Mouse (Mus musculus) MEL (cell line): Measurements from ENCODE around the gene Sox6. TPM values are rescaled to one million over a fixed set of nuclear protein-coding genes. Genes with fewer than 3 reads are reported as not detected.

ENCODE experiments used
- DNase-seq: peaks from one replicate; pipeline ENCODE4 v3.0.0; 2011; ENCODE audit warnings: low read depth, low spot score
- H3K27ac ChIP-seq: 2 replicates; pipeline ENCODE4 v1.5.1; 2012; ENCODE audit warnings: low read depth, mild to moderate bottlenecking, control low read depth, low read length, moderate library complexity; ENCODE audit not compliant: control insufficient read depth
- H3K27me3 ChIP-seq, 2 experiments: fragments of 150-350 bp in 1 of 2; sonication (generic) in 1 of 2; 2 replicates each; pipeline ENCODE4 v1.6.1; 2012; ENCODE audit warnings: low read length in 2 of 2, mild to moderate bottlenecking in 2 of 2, improper control_type of control experiment in 1 of 2, moderate library complexity in 1 of 2; ENCODE audit not compliant: insufficient read depth in 2 of 2, control insufficient read depth in 1 of 2
- H3K36me3 ChIP-seq, 2 experiments: 2 replicates each; pipeline ENCODE4 v1.6.1; 2012 to 2014; ENCODE audit warnings: low read length in 2 of 2, improper control_type of control experiment in 1 of 2, inconsistent platforms in 1 of 2, mild to moderate bottlenecking in 1 of 2; ENCODE audit not compliant: insufficient read depth in 2 of 2, control insufficient read depth in 1 of 2
- H3K4me1 ChIP-seq, 2 experiments: fragments of 150-350 bp in 1 of 2; sonication (generic) in 1 of 2; 2 replicates each; pipeline ENCODE4 v1.6.1; 2012; ENCODE audit warnings: low read length in 2 of 2, improper control_type of control experiment in 1 of 2, mild to moderate bottlenecking in 1 of 2; ENCODE audit not compliant: insufficient read depth in 2 of 2, control insufficient read depth in 1 of 2
- H3K4me3 ChIP-seq, 2 experiments: fragments of 150-350 bp in 1 of 2; sonication (generic) in 1 of 2; 2 replicates each; pipeline ENCODE4 v1.5.1; 2012; ENCODE audit warnings: low read depth in 2 of 2, low read length in 2 of 2, mild to moderate bottlenecking in 2 of 2, moderate library complexity in 2 of 2, control low read depth in 1 of 2, improper control_type of control experiment in 1 of 2; ENCODE audit not compliant: control insufficient read depth in 1 of 2, insufficient read depth in 1 of 2
- H3K79me2 ChIP-seq: 2 replicates; pipeline ENCODE4 v1.6.1; 2012; ENCODE audit warnings: mild to moderate bottlenecking, low read length, moderate library complexity; ENCODE audit not compliant: control insufficient read depth, poor library complexity, insufficient read depth
- H3K9ac ChIP-seq: 2 replicates; pipeline ENCODE4 v1.6.1; 2012; ENCODE audit warnings: low read depth, mild to moderate bottlenecking, control low read depth, low read length, moderate library complexity; ENCODE audit not compliant: control insufficient read depth, poor library complexity, severe bottlenecking
- H3K9me3 ChIP-seq: fragments of 150-350 bp; sonication (generic); replicated peaks from 2 replicates; pipeline ENCODE4 v1.6.1; 2012; ENCODE audit warnings: mild to moderate bottlenecking, low read length, improper control_type of control experiment, moderate library complexity; ENCODE audit not compliant: insufficient read depth
- BHLHE40 ChIP-seq: IDR thresholded peaks from 2 replicates; pipeline ENCODE4 v1.6.1; 2012; ENCODE audit warnings: low read depth, mild to moderate bottlenecking, inconsistent platforms, low read length, improper control_type of control experiment, borderline replicate concordance
- CHD2 ChIP-seq: IDR thresholded peaks from 2 replicates; pipeline ENCODE4 v1.6.1; 2011; ENCODE audit warnings: low read length, improper control_type of control experiment
- CTCF ChIP-seq, 3 experiments: IDR thresholded peaks in 2 of 3; conservative IDR thresholded peaks in 1 of 3; 2 replicates each; pipeline ENCODE4 v1.5.1; 2011 to 2012; ENCODE audit warnings: low read length in 3 of 3, low read depth in 2 of 3, mild to moderate bottlenecking in 2 of 3, improper control_type of control experiment in 1 of 3, inconsistent platforms in 1 of 3, mixed read lengths in 1 of 3, moderate library complexity in 1 of 3; ENCODE audit not compliant: control insufficient read depth in 1 of 3, insufficient read depth in 1 of 3, poor library complexity in 1 of 3, severe bottlenecking in 1 of 3
- ELF1 ChIP-seq: IDR thresholded peaks from 2 replicates; pipeline ENCODE4 v1.6.1; 2014; ENCODE audit warnings: low read depth, mild to moderate bottlenecking, inconsistent platforms, low read length, improper control_type of control experiment, moderate library complexity
- EP300 ChIP-seq, 2 experiments: IDR thresholded peaks; 2 replicates each; pipeline ENCODE4 v1.6.1; 2011; ENCODE audit warnings: improper control_type of control experiment in 2 of 2, low read length in 2 of 2, low read depth in 1 of 2, mild to moderate bottlenecking in 1 of 2
- GABPA ChIP-seq: IDR thresholded peaks from 2 replicates; pipeline ENCODE4 v1.6.1; 2012; ENCODE audit warnings: low read depth, mild to moderate bottlenecking, inconsistent platforms, low read length, improper control_type of control experiment, moderate library complexity
- KAT2A ChIP-seq: conservative IDR thresholded peaks from 2 replicates; pipeline ENCODE4 v1.6.1; 2012; ENCODE audit warnings: low read depth, low read length, improper control_type of control experiment, inconsistent platforms
- MAFK ChIP-seq: IDR thresholded peaks from 2 replicates; pipeline ENCODE4 v1.6.1; 2011; ENCODE audit warnings: low read depth, mild to moderate bottlenecking, low read length, improper control_type of control experiment, borderline replicate concordance
- MEF2A ChIP-seq: IDR thresholded peaks from 2 replicates; pipeline ENCODE4 v1.6.1; 2014; ENCODE audit warnings: low read depth, mild to moderate bottlenecking, inconsistent platforms, low read length, improper control_type of control experiment; ENCODE audit not compliant: poor library complexity, insufficient replicate concordance, severe bottlenecking; ENCODE audit errors: extremely low read depth
- MYB ChIP-seq: IDR thresholded peaks from 2 replicates; pipeline ENCODE4 v1.6.1; 2011; ENCODE audit warnings: mild to moderate bottlenecking, low read depth, low read length, improper control_type of control experiment
- MYC ChIP-seq: IDR thresholded peaks from 2 replicates; pipeline ENCODE4 v1.6.1; 2011; ENCODE audit warnings: low read depth, mild to moderate bottlenecking, low read length, improper control_type of control experiment, moderate library complexity
- NELFE ChIP-seq: IDR thresholded peaks from 2 replicates; pipeline ENCODE4 v1.6.1; 2011; ENCODE audit warnings: low read depth, low read length, improper control_type of control experiment
- NRF1 ChIP-seq: IDR thresholded peaks from 2 replicates; pipeline ENCODE4 v1.6.1; 2014; ENCODE audit warnings: low read depth, mild to moderate bottlenecking, inconsistent platforms, low read length, improper control_type of control experiment, moderate library complexity; ENCODE audit not compliant: poor library complexity, insufficient read depth, severe bottlenecking
- RAD21 ChIP-seq: IDR thresholded peaks from 2 replicates; pipeline ENCODE4 v1.6.1; 2011; ENCODE audit warnings: mild to moderate bottlenecking, low read depth, low read length, improper control_type of control experiment
- UBTF ChIP-seq: IDR thresholded peaks from 2 replicates; pipeline ENCODE4 v1.6.1; 2012; ENCODE audit warnings: low read depth, mild to moderate bottlenecking, inconsistent platforms, low read length, improper control_type of control experiment, moderate library complexity, borderline replicate concordance; ENCODE audit not compliant: insufficient read depth
- USF1 ChIP-seq: IDR thresholded peaks from 2 replicates; pipeline ENCODE4 v1.6.1; 2014; ENCODE audit warnings: low read depth, mild to moderate bottlenecking, inconsistent platforms, low read length, improper control_type of control experiment, moderate library complexity
- ZNF384 ChIP-seq: IDR thresholded peaks from 2 replicates; pipeline ENCODE4 v1.6.1; 2012; ENCODE audit warnings: low read depth, mild to moderate bottlenecking, inconsistent platforms, low read length, improper control_type of control experiment
- polyA plus RNA-seq, 2 experiments: library from polyadenylated mRNA; stranded (reverse) in 1 of 2; unstranded in 1 of 2; fragments of >175 nt in 1 of 2; fragments of >200 nt in 1 of 2; gene quantifications; 2 replicates each; pipeline versions ENCODE4 v1.2.1 to v1.2.4; 2012; ENCODE audit warnings: low replicate concordance in 2 of 2, low read depth in 1 of 2; ENCODE audit not compliant: insufficient read length in 2 of 2, insufficient read depth in 1 of 2, missing spikeins in 1 of 2
- total RNA-seq: library from RNA; depleted of rRNA; stranded (reverse); fragments of 300-350 nt; gene quantifications from 2 replicates; pipeline ENCODE4 v1.2.3, GENCODE M21; 2012

Gene Sox6
- total and polyA plus RNA-seq, 3 experiments: 2.6 to 4.6 TPM; not detected in 1

DNA sequence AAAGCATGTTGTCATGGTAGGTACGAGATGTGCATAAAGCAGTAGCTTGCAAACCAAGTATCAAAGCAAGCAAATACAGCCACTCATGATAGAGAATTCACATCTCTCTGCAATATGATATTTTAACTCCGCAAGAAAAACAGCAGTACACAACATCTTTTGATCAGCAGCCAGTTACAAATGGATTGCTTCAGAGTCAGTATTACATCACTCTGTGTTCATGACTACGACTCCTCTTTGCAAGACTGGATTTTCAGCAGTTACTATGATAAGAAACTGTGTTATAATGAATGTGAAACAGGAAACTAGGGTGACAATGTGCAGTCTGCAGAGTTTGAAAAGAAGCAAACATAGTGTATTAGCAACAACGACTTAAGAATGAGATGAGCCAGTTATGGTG, 71.4 kb downstream of the Sox6 start:
- H3K36me3 ChIP-seq: no peaks in the 10 kb centered on the region
- H3K27me3 ChIP-seq: no peaks in the 10 kb centered on the region; a peak in 2 of 4 replicates
- no peak overlapping the region for H3K4me3 ChIP-seq
- no peak for DNase-seq
- H3K27ac ChIP-seq: no peak overlapping the region
- H3K79me2 ChIP-seq: no peaks in the 10 kb centered on the region
- no peaks in the 10 kb centered on the region for H3K4me1 ChIP-seq
- no peaks in the 10 kb centered on the region for H3K9me3 ChIP-seq
- no peak overlapping the region for H3K9ac ChIP-seq
- no peak for TF ChIP-seq NELFE
- TF ChIP-seq ZNF384: no peak
- no peak for TF ChIP-seq BHLHE40
- TF ChIP-seq KAT2A: no peak
- TF ChIP-seq GABPA: no peak
- no peak for TF ChIP-seq ELF1
- no peak for TF ChIP-seq MYB
- no peak for TF ChIP-seq UBTF
- no peak for TF ChIP-seq MEF2A

- no peaks in the 10 kb centered on the region for H3K36me3 ChIP-seq
- no peak overlapping the region for H3K9ac ChIP-seq
- DNase-seq: no peak
- no peaks in the 10 kb centered on the region for H3K79me2 ChIP-seq
- no peaks in the 10 kb centered on the region; a peak in 2 of 4 replicates for H3K27me3 ChIP-seq
- H3K4me1 ChIP-seq: no peaks in the 10 kb centered on the region
- no peak overlapping the region for H3K27ac ChIP-seq
- TF ChIP-seq MYC (no peak), KAT2A (no peak), NRF1 (no peak), EP300 (IDR thresholded peaks at IDR 0.05; ENCODE audit: low read depth in 1 of 2, low read length in 2 of 2) (no peak), USF1 (no peak), CHD2 (no peak), RAD21 (no peak), CTCF (IDR thresholded peaks at IDR 0.05 in 2 of 3, conservative IDR thresholded peaks at IDR 0.05 in 1 of 3; ENCODE audit: control insufficient read depth in 1 of 3, insufficient read depth in 1 of 3, low read depth in 2 of 3, low read length in 3 of 3, poor library complexity in 1 of 3, severe bottlenecking in 1 of 3) (no peak), BHLHE40 (no peak), MAFK (no peak), ZNF384 (no peak), GABPA (no peak)
- no peak overlapping the region for H3K4me3 ChIP-seq
- no peaks in the 10 kb centered on the region for H3K9me3 ChIP-seq
These were observed 72.4 kb downstream of the Sox6 start for GRCm38 (mm10) chr7:115966181-115966580.
